Mouse (Mus musculus): ENCODE measurements around the gene Msmp. TPM values are rescaled to one million over a fixed set of nuclear protein-coding genes. Genes with fewer than 3 reads are reported as not detected.
A peak's percentile ranks its signal among the peaks of the same experiment; 100 is the strongest.

Gene Msmp
- 0.56 and 0.81 TPM in 2 replicates for polyA plus RNA-seq (2015; fragmentation: Nextera tagmentation; extraction: Ambion mirVana)

- WGBS, result 64% methylated on average over 12 of the region's 12 CpGs
- Histone ChIP-seq H3K4me3 (no peak within 1 kb of the TSS), H3K9ac (replicated peaks) (no peak within 1 kb of the TSS), H3K9me3 (no peaks in the 10 kb centered on the region), H3K27me3 (no peaks in the 10 kb centered on the region), H3K4me1 (peaks cover 7% of the 10 kb centered on the region), H3K36me3 (peaks cover 30% of the 10 kb centered on the region), H3K4me2 (replicated peaks) (no peak within 1 kb of the TSS), H3K27ac (replicated peaks) (no peak within 1 kb of the TSS)
- no peak for ATAC-seq (replicated peaks)
Observed at GRCm38 (mm10) chr4:43584444-43585416, at the start of gene Msmp. Gene Msmp (minus strand): TSS chr4:43584494.

DNA sequence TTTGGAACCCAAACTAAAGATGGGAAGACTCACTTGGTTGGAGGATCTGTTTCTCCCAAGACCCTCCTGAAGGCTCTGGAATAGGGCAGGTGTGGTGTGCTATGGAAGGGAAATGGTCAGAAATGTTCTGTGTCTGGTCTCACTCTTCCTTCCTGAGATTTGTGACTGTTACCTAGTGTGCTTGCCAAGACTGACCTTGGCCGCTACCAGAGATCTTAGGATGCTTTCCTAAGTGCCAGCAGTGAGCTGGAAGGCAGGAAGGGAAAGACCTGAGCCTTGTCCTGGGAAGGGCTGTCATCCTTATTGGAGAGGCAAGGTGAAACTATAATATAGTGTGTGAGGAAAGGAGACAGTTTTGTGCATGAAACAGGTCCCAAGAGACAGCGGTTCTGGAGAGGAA lies 49.4 kb upstream of the Msmp start:
- H3K36me3 ChIP-seq, result no peaks in the 10 kb centered on the region
- H3K27ac ChIP-seq (replicated peaks), result no peak overlapping the region
- H3K27me3 ChIP-seq, result no peaks in the 10 kb centered on the region
- H3K9me3 ChIP-seq, result no peaks in the 10 kb centered on the region
- H3K4me1 ChIP-seq, result peaks cover 29% of the 10 kb centered on the region
- no peak overlapping the region for H3K4me3 ChIP-seq
- H3K9ac ChIP-seq (replicated peaks), result no peak overlapping the region
- ATAC-seq (replicated peaks), result no peak
- no peak overlapping the region for H3K4me2 ChIP-seq (replicated peaks)
- 94% methylated on average over 2 of the region's 2 CpGs for WGBS

DNA sequence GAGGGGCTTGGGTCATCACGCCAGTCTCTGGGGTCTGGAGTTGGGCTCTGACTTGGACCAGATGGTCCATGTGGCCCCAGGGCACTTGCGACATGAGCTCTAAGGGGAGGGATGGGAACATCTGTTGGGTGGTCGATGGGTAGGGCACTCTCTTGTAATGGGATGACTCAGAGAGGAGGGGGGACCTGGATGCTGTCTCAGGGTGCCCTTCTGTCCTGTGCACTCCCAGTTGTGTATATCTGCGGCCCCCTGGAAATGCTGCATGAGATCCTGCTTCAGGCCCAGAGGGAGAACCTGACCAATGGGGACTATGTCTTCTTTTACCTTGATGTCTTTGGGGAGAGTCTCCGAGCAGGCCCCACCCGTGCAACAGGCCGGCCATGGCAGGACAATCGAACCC lies 49.0 kb upstream of the Msmp start:
- Histone ChIP-seq H3K36me3 (no peaks in the 10 kb centered on the region), H3K27ac (replicated peaks) (no peak overlapping the region), H3K9me3 (no peaks in the 10 kb centered on the region), H3K4me3 (no peak overlapping the region), H3K27me3 (no peaks in the 10 kb centered on the region), H3K9ac (replicated peaks) (no peak overlapping the region), H3K4me2 (replicated peaks) (peak overlapping the region; percentile 86; the same call in 1 of the 2 replicates), H3K4me1 (peaks cover 29% of the 10 kb centered on the region)
- WGBS, result 84% methylated on average over 8 of the region's 8 CpGs
- no peak for ATAC-seq (replicated peaks)

DNA sequence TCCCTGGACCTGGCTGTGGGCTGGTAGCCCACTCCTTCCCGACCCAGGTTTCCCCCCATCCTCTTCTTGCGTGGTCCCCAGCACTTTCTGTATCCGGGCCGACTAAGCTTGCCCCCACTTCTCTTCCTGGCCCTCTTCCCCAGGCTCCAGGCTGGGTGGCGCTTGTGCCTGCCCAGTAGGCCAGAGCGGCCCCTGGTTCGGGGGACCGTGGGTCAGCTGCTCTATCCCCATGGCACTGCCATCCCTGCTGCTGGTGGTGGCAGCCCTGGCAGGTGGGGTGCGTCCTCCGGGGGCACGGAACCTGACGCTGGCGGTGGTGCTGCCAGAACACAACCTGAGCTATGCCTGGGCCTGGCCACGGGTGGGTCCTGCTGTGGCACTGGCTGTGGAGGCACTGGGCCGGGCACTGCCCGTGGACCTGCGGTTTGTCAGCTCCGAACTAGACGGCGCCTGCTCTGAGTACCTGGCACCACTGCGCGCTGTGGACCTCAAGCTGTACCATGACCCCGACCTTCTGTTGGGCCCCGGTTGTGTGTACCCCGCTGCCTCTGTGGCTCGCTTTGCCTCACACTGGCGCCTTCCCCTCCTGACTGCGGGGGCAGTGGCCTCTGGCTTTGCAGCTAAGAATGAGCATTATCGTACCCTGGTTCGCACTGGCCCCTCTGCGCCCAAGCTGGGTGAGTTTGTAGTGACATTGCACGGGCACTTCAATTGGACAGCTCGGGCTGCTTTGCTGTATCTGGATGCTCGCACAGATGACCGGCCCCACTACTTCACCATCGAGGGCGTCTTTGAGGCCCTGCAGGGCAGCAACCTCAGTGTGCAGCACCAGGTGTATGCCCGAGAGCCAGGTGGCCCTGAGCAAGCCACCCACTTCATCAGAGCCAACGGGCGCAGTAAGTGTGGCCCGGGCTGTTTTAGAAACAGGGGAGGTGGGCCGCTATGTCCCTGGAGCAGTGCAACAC lies 47.9 kb upstream of the Msmp start:
- WGBS, result 48% methylated on average over 42 of the region's 42 CpGs
- ATAC-seq (replicated peaks), result peak; percentile 6; the same call in 1 of the 2 replicates
- peak overlapping the region; percentile 71 for H3K4me3 ChIP-seq

GRCm38 (mm10) chr4:43631046-43631955 lies 47.0 kb upstream of the Msmp start, which contains the start of gene Npr2:
Gene Npr2 (plus strand): TSS chr4:43631935.
- Histone ChIP-seq H3K9ac (replicated peaks) (peak within 1 kb of the TSS; percentile 96), H3K27me3 (no peaks in the 10 kb centered on the region), H3K4me2 (replicated peaks) (peak within 1 kb of the TSS; percentile 86), H3K4me1 (peaks cover 29% of the 10 kb centered on the region), H3K4me3 (peak within 1 kb of the TSS; percentile 71), H3K36me3 (no peaks in the 10 kb centered on the region), H3K27ac (replicated peaks) (peak within 1 kb of the TSS; percentile 82), H3K9me3 (no peaks in the 10 kb centered on the region)
- 2% methylated on average over 28 of the region's 70 CpGs for WGBS
- peak; percentile 66 for ATAC-seq (replicated peaks)

More for the DNA sequence above, 47.9 kb upstream of the Msmp start:
- H3K9ac ChIP-seq (replicated peaks), result peak overlapping the region; percentile 96
- no peaks in the 10 kb centered on the region for H3K9me3 ChIP-seq
- no peaks in the 10 kb centered on the region for H3K36me3 ChIP-seq
- H3K4me2 ChIP-seq (replicated peaks), result peak overlapping the region; percentile 86
- H3K4me1 ChIP-seq, result peaks cover 29% of the 10 kb centered on the region
- H3K27me3 ChIP-seq, result no peaks in the 10 kb centered on the region
- H3K27ac ChIP-seq (replicated peaks), result peak overlapping the region; percentile 82

DNA sequence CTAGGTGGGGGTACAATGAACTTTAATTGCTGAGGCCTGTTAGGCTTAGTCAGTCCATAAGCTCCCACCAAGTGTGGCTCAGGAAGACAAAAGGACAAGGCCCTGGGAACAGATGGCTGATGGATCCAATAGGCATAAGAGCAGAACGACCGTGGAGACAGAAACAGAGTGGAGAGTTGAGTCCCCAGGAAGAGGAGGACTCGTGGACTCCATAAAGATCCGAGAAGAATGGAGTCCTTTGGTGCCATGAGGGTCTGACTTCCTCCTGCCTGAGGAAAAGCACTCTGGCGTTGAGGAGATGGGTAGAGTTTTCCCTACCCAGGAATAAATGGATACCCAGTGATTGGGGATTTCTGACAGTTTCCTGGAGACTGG lies 46.4 kb upstream of the Msmp start:
- Histone ChIP-seq H3K4me2 (replicated peaks) (peak overlapping the region; percentile 86), H3K4me3 (peak overlapping the region; percentile 71), H3K36me3 (no peaks in the 10 kb centered on the region), H3K27ac (replicated peaks) (peak overlapping the region; percentile 82), H3K9ac (replicated peaks) (peak overlapping the region; percentile 96), H3K9me3 (0 out of 2 replicates have a peak, but pooled peaks cover 3% of the 10 kb centered on the region), H3K27me3 (no peaks in the 10 kb centered on the region), H3K4me1 (peaks cover 29% of the 10 kb centered on the region)
- WGBS, result 14% methylated on average over 5 of the region's 5 CpGs
- ATAC-seq (replicated peaks), result peak; percentile 46

DNA sequence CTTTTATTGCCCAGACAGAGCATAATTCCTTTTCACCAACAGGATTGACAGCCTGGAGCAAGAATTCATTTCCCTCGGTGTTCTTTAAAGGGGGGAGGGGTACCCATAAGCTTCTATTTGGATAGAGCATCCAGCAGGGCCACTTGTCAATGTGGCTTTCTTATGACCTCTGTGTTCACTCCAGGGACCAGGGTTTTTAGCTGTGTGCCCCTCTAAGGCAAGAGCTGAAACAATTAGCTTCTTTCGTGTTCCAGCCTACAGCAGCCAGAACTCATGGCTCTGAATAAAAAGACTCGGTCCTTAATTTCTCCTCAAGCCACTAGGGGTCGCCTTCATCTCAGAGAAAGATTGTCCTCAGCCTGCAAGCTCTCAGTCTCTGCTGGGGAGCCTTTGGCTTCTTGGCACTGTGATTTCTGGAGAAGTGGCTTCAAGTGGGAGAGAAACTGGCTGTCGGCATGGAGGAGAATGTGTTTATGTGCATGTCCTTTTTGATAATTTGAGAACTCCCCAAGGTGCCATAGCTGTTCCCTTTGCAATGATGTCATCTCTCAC lies 45.8 kb upstream of the Msmp start:
- Histone ChIP-seq H3K27me3 (no peaks in the 10 kb centered on the region), H3K9ac (replicated peaks) (0 out of 2 replicates have a peak overlapping the region, but pooled peaks have one; percentile 22), H3K4me1 (peaks cover 29% of the 10 kb centered on the region), H3K4me3 (no peak overlapping the region), H3K27ac (replicated peaks) (peak overlapping the region; percentile 82), H3K4me2 (replicated peaks) (peak overlapping the region; percentile 86), H3K36me3 (no peaks in the 10 kb centered on the region), H3K9me3 (peaks cover 8% of the 10 kb centered on the region; the same call in 1 of the 2 replicates)
- 2% methylated on average over 5 of the region's 5 CpGs for WGBS
- peak; percentile 75 for ATAC-seq (replicated peaks)

- Histone ChIP-seq H3K27me3 (no peaks in the 10 kb centered on the region), H3K27ac (replicated peaks) (no peak overlapping the region), H3K4me1 (peaks cover 29% of the 10 kb centered on the region), H3K36me3 (no peaks in the 10 kb centered on the region), H3K9ac (replicated peaks) (no peak overlapping the region), H3K4me2 (replicated peaks) (no peak overlapping the region), H3K4me3 (no peak overlapping the region), H3K9me3 (peaks cover 10% of the 10 kb centered on the region; the same call in 1 of the 2 replicates)
- no peak for ATAC-seq (replicated peaks)
- WGBS, result 33% methylated on average over 20 of the region's 20 CpGs
Observed at GRCm38 (mm10) chr4:43629106-43629817, 45.0 kb upstream of the Msmp start.

GRCm38 (mm10) chr4:43620146-43620778 lies 36.0 kb upstream of the Msmp start:
- H3K4me1 ChIP-seq, result no peaks in the 10 kb centered on the region
- no peak for ATAC-seq (replicated peaks)
- H3K36me3 ChIP-seq, result no peaks in the 10 kb centered on the region
- no peak overlapping the region for H3K9ac ChIP-seq (replicated peaks)
- no peak overlapping the region for H3K4me3 ChIP-seq
- peaks cover 3% of the 10 kb centered on the region; the same call in 1 of the 2 replicates for H3K9me3 ChIP-seq
- H3K27ac ChIP-seq (replicated peaks), result no peak overlapping the region
- WGBS, result 91% methylated on average over 4 of the region's 4 CpGs
- no peaks in the 10 kb centered on the region for H3K27me3 ChIP-seq
- no peak overlapping the region for H3K4me2 ChIP-seq (replicated peaks)

Measured in forebrain, embryonic 15.5 days (tissue).